Mouse (Mus musculus) forebrain, embryonic 10.5 days (tissue): ENCODE results near the gene Gdf11. TPM values are rescaled to one million over a fixed set of nuclear protein-coding genes. Genes with fewer than 3 reads are reported as not detected.

Source experiments
- DNase-seq: peaks from one replicate; pipeline ENCODE4 v3.0.0-alpha.2; 2017; ENCODE audit warnings: low spot score; ENCODE audit errors: extremely low spot score
- H3K27ac ChIP-seq: fragments of 300-500 bp; sonication (generic); 2 replicates; pipeline ENCODE4 v1.5.1; 2016; ENCODE audit warnings: mild to moderate bottlenecking
- H3K27me3 ChIP-seq: fragments of 300-500 bp; sonication (generic); 2 replicates; pipeline ENCODE4 v1.6.1; 2016; ENCODE audit warnings: mild to moderate bottlenecking; ENCODE audit not compliant: poor library complexity, severe bottlenecking
- H3K36me3 ChIP-seq: fragments of 300-500 bp; sonication (generic); replicated peaks from 2 replicates; pipeline ENCODE4 v1.6.1; 2016; ENCODE audit warnings: mild to moderate bottlenecking, moderate library complexity
- H3K4me1 ChIP-seq: fragments of 300-500 bp; sonication (generic); 2 replicates; pipeline ENCODE4 v1.6.1; 2016
- H3K4me3 ChIP-seq: fragments of 300-500 bp; sonication (generic); 2 replicates; pipeline ENCODE4 v1.5.1; 2016; ENCODE audit warnings: mild to moderate bottlenecking, moderate library complexity
- H3K9me3 ChIP-seq: fragments of 300-500 bp; sonication (generic); 2 replicates; pipeline ENCODE4 v1.6.1; 2016; ENCODE audit warnings: mild to moderate bottlenecking, moderate library complexity
- WGBS: fragments of 180-500 bp; shearing (Covaris S2); methylation state at CpG from one replicate; pipeline ENCODE4 v1.1.7; 2016; 5-methylcytosine and 5-hydroxymethylcytosine counted together
- polyA plus RNA-seq: library from polyadenylated mRNA; unstranded; fragments of >200 nt; fragmentation: Nextera tagmentation; extraction: Ambion mirVana; gene quantifications from 2 replicates; pipeline ENCODE4 v1.2.1, GENCODE M21; 2016

Gdf11 gene
- polyA plus RNA-seq, 1 experiment from 2014 or later, result 9.7 TPM

- no peaks in the 10 kb centered on the region for H3K27me3 ChIP-seq
- H3K36me3 ChIP-seq, result peaks cover 92% of the 10 kb centered on the region
- no peak overlapping the region for H3K27ac ChIP-seq
- H3K4me1 ChIP-seq, result no peaks in the 10 kb centered on the region
- no peaks in the 10 kb centered on the region for H3K9me3 ChIP-seq
- DNase-seq, result no peak
- WGBS, result 87% methylated on average over 3 of the region's 3 CpGs
- no peak overlapping the region for H3K4me3 ChIP-seq
Measured at GRCm38 (mm10) chr10:128870341-128870740, 21.2 kb downstream of the Gdf11 start.

- no peak overlapping the region for H3K27ac ChIP-seq
- no peaks in the 10 kb centered on the region for H3K27me3 ChIP-seq
- DNase-seq, result no peak
- peaks cover 85% of the 10 kb centered on the region for H3K36me3 ChIP-seq
- 92% methylated on average over 1 of the region's 1 CpGs for WGBS
- H3K9me3 ChIP-seq, result no peaks in the 10 kb centered on the region
- no peak overlapping the region for H3K4me3 ChIP-seq
- no peaks in the 10 kb centered on the region for H3K4me1 ChIP-seq
Measured at GRCm38 (mm10) chr10:128866518-128866917, 25.0 kb downstream of the Gdf11 start.

GRCm38 (mm10) chr10:128866042-128866441 lies 25.5 kb downstream of the Gdf11 start:
- Histone ChIP-seq H3K4me1 (no peaks in the 10 kb centered on the region), H3K27ac (no peak overlapping the region), H3K27me3 (no peaks in the 10 kb centered on the region), H3K36me3 (peaks cover 85% of the 10 kb centered on the region), H3K9me3 (no peaks in the 10 kb centered on the region), H3K4me3 (no peak overlapping the region)
- 88% methylated on average over 3 of the region's 3 CpGs for WGBS
- DNase-seq, result no peak

- no peaks in the 10 kb centered on the region for H3K27me3 ChIP-seq
- H3K27ac ChIP-seq, result no peak overlapping the region
- no peaks in the 10 kb centered on the region for H3K4me1 ChIP-seq
- peaks cover 82% of the 10 kb centered on the region for H3K36me3 ChIP-seq
- H3K4me3 ChIP-seq, result no peak overlapping the region
- DNase-seq, result no peak
- H3K9me3 ChIP-seq, result no peaks in the 10 kb centered on the region
Measured at GRCm38 (mm10) chr10:128861176-128861575, 30.3 kb downstream of the Gdf11 start.

DNA sequence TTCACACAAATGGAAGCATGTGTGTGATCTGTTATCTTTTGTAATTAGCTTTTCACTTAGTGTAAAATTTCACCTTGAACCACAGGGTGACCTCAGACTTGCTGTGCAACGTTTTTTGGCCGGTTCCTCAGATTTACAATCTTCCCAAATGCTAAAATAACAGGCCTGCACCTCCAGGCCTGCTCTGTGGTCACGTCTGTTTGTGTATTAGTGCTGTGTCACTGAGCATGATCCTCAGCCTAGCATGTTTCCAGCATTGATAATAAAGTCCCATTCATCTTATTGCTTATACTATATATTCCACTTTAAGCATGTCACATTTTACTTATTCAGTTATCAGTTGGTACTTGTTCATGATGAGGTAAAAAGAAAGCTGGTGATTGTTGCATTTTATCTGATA lies 41.2 kb downstream of the Gdf11 start:
- Histone ChIP-seq H3K4me3 (no peak overlapping the region), H3K27me3 (no peaks in the 10 kb centered on the region), H3K27ac (no peak overlapping the region), H3K36me3 (peaks cover 77% of the 10 kb centered on the region), H3K4me1 (peaks cover 5% of the 10 kb centered on the region), H3K9me3 (no peaks in the 10 kb centered on the region)
- WGBS, result 75% methylated on average over 3 of the region's 3 CpGs
- DNase-seq, result no peak

DNA sequence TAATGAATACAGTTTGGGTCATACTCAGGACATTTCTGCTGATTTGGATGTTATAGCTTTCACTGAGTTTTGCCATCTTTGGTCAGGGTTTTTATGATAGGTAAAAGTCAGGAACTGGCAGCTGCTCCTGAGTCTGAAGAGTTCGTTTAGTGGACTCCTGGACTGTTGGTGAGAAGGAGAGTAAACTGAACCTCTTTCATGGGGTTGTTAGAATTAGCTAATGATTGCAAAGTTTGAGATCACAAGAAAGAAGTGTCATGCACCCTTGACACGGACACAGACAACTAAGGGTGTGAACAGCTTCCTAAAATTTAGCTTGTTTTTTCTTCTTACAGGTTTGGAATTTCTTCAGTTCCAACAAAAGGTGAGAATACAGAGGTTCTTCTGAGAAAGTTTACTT lies 43.1 kb downstream of the Gdf11 start:
- Histone ChIP-seq H3K4me1 (peaks cover 11% of the 10 kb centered on the region), H3K9me3 (no peaks in the 10 kb centered on the region), H3K4me3 (no peak overlapping the region), H3K27ac (no peak overlapping the region), H3K27me3 (no peaks in the 10 kb centered on the region), H3K36me3 (peaks cover 83% of the 10 kb centered on the region)
- no peak for DNase-seq
- 84% methylated on average over 2 of the region's 2 CpGs for WGBS

- Histone ChIP-seq H3K4me3 (no peak overlapping the region), H3K27me3 (no peaks in the 10 kb centered on the region), H3K9me3 (no peaks in the 10 kb centered on the region), H3K27ac (no peak overlapping the region), H3K4me1 (peaks cover 11% of the 10 kb centered on the region), H3K36me3 (peaks cover 84% of the 10 kb centered on the region)
- 96% methylated on average over 4 of the region's 4 CpGs for WGBS
- no peak for DNase-seq
Measured at GRCm38 (mm10) chr10:128846664-128847063, 44.9 kb downstream of the Gdf11 start.

DNA sequence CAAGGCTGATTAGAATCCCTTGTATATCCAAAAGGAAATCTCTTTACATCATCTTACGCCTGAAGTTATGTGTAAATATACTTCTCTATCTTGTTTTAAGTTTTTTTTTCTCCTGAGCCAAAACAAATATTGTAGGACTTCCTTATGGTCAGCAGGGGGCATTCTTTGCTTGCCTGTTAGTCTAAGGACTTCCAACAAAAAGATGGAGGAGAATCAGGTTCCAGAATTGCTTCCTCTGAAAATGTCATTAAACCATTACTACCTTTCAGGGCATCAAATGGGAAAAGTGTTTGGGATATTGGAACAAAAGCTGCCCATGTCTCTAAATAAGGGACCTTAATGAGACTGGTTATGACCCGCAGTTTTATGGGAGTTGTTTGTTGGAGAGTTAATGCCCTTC lies 46.0 kb downstream of the Gdf11 start:
- Histone ChIP-seq H3K27me3 (no peaks in the 10 kb centered on the region), H3K4me3 (no peak overlapping the region), H3K36me3 (peaks cover 85% of the 10 kb centered on the region), H3K27ac (no peak overlapping the region), H3K4me1 (peaks cover 11% of the 10 kb centered on the region), H3K9me3 (no peaks in the 10 kb centered on the region)
- 64% methylated on average over 2 of the region's 2 CpGs for WGBS
- DNase-seq, result no peak

DNA sequence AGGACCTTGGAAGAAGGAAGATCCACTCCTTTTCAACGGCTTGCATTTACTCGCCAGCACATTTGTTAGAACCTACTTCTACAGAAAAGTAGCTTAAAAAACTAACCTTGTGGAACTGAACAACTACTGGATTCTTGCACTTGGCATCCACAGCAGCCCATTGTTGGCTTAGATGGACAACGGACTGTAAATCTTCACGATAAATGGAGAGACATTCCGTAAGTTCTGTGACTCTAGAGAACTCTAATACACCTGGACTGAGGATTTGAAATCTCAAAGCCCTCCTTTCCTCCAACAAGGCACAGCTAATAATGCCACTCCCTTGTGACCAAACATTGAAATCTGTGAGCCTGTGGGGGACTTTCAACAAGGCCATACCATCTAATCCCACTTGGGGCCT lies 48.3 kb downstream of the Gdf11 start:
- Histone ChIP-seq H3K27me3 (no peaks in the 10 kb centered on the region), H3K4me1 (peaks cover 11% of the 10 kb centered on the region), H3K27ac (no peak overlapping the region), H3K9me3 (no peaks in the 10 kb centered on the region), H3K36me3 (peaks cover 85% of the 10 kb centered on the region), H3K4me3 (no peak overlapping the region)
- 97% methylated on average over 5 of the region's 5 CpGs for WGBS
- DNase-seq, result no peak

GRCm38 (mm10) chr10:128840612-128841011 lies 50.9 kb downstream of the Gdf11 start:
- no peaks in the 10 kb centered on the region for H3K27me3 ChIP-seq
- no peak for DNase-seq
- peaks cover 6% of the 10 kb centered on the region for H3K4me1 ChIP-seq
- peaks cover 91% of the 10 kb centered on the region for H3K36me3 ChIP-seq
- no peak overlapping the region for H3K4me3 ChIP-seq
- H3K27ac ChIP-seq, result no peak overlapping the region
- no peaks in the 10 kb centered on the region for H3K9me3 ChIP-seq

- Histone ChIP-seq H3K4me3 (no peak overlapping the region), H3K9me3 (no peaks in the 10 kb centered on the region), H3K4me1 (no peaks in the 10 kb centered on the region), H3K27ac (no peak overlapping the region), H3K36me3 (peaks cover 94% of the 10 kb centered on the region), H3K27me3 (no peaks in the 10 kb centered on the region)
- DNase-seq, result no peak
Measured at GRCm38 (mm10) chr10:128839434-128839833, 52.1 kb downstream of the Gdf11 start.

- peaks cover 99% of the 10 kb centered on the region for H3K36me3 ChIP-seq
- no peaks in the 10 kb centered on the region for H3K4me1 ChIP-seq
- H3K9me3 ChIP-seq, result no peaks in the 10 kb centered on the region; the same call in 1 of the 2 replicates
- H3K27ac ChIP-seq, result no peak overlapping the region
- DNase-seq, result no peak
- no peaks in the 10 kb centered on the region for H3K27me3 ChIP-seq
- no peak overlapping the region for H3K4me3 ChIP-seq
Measured at GRCm38 (mm10) chr10:128837400-128837799, 54.1 kb downstream of the Gdf11 start.
